Mouse (Mus musculus) bone marrow macrophage, adult 2 months (primary cell): Measurements from ENCODE around the gene Rps7.

ENCODE experiments used
- CTCF ChIP-seq: IDR thresholded peaks from 2 replicates; pipeline ENCODE4 v1.5.1; 2012; ENCODE audit warnings: low read depth, mild to moderate bottlenecking, low read length, moderate library complexity
- POLR2A ChIP-seq: IDR thresholded peaks from 2 replicates; pipeline ENCODE4 v1.6.1; 2012; ENCODE audit warnings: mild to moderate bottlenecking, low read depth, low read length, borderline replicate concordance

GRCm38 (mm10) chr12:28622167-28622532 lies 13.6 kb downstream of the Rps7 start:
- TF ChIP-seq POLR2A (no peak), CTCF (no peak)
